27 mouse cellular contexts compared by ENCODE assay signal in the genomic region with DNA sequence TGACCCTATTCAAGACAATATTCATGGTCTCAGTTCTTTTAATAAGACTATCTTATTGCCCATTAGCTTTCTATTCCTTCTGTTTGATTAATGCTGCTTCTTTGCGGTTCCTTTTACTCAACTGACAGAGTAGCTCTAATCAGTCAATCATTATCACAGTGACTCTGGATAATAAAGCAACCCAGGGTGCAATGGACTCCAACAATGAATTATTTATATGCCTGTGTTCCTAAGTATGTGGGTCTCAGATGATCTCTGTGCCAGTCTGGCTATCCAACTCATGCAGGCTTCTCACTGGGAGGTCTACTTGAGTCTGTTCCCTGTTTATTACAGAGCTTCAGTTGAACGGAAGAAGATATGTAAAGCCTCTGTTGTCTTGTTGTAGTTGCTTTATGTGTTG.
A peak's percentile ranks its signal among the peaks of the same experiment; 100 is the strongest.
DNase-seq lines count a peak whose midpoint lies in the region; ATAC-seq lines count a peak whose summit lies in the region.
"Had no signal": no experiment of that assay in that cellular context is flagged by ENCODE, and none has a peak within 500 bp of the region (broad histone marks: within the 10 kb centered on the region; RNA-seq: fewer than 3 reads in every experiment).

No protein-coding gene starts in this region.

- H3K9ac ChIP-seq in forebrain, embryonic 13.5 days, result no peak overlapping the region
- H3K9ac ChIP-seq in forebrain, embryonic 12.5 days, result no peak overlapping the region
- no peak overlapping the region for H3K9ac ChIP-seq in hindbrain, embryonic 11.5 days (ENCODE audit: low read depth, low read length)
- no peak overlapping the region for H3K9ac ChIP-seq in hindbrain, embryonic 13.5 days
- no peak overlapping the region for H3K9ac ChIP-seq in midbrain, embryonic 12.5 days (replicated peaks)
- H3K9ac ChIP-seq in neural tube, embryonic 14.5 days (replicated peaks; ENCODE audit: low read depth, low read length), result no peak overlapping the region
- H3K9ac ChIP-seq in neural tube, embryonic 15.5 days (replicated peaks), result no peak overlapping the region
- H3K9ac ChIP-seq: embryonic facial prominence, embryonic 12.5 days; forebrain, postnatal 0 days had no signal

- DNase-seq in hindbrain, embryonic 11.5 days (ENCODE audit: low spot score), result no peak
- DNase-seq in midbrain, embryonic 10.5 days (ENCODE audit: low spot score), result no peak
- DNase-seq: adrenal gland, adult 8-10 months; adrenal gland, postnatal 14 days; adrenal gland, postnatal 36 days; B cell, adult 2 months; cerebellum, adult 11 months; cerebellum, adult 18-20 months; cerebellum, adult 8-10 months; cerebellum, adult 9-11 months; cerebellum, postnatal 14 days; cerebellum, postnatal 36 days; embryo, embryonic 11 days; forebrain, postnatal 0 days had no signal

- ATAC-seq in forebrain, embryonic 13.5 days, result peak; percentile 36; the same call in 1 of the 2 replicates
- ATAC-seq in forebrain, embryonic 12.5 days (ENCODE audit: low FRiP score), result no peak
- ATAC-seq in hindbrain, embryonic 11.5 days (ENCODE audit: low FRiP score), result peak; percentile 59; the same call in 1 of the 2 replicates
- no peak for ATAC-seq in hindbrain, embryonic 13.5 days (ENCODE audit: low FRiP score)
- ATAC-seq in midbrain, embryonic 12.5 days (ENCODE audit: low FRiP score, low read depth), result 0 out of 2 replicates have a peak, but pooled peaks have one; percentile 34
- ATAC-seq in neural tube, embryonic 14.5 days (ENCODE audit: low read depth), result peak; percentile 17; the same call in 1 of the 2 replicates
- no peak for ATAC-seq in neural tube, embryonic 15.5 days (ENCODE audit: low FRiP score)
- ATAC-seq: activated CD4-positive, CD25-positive, alpha-beta regulatory T cell, adult 4 months; CD4-positive, CD25-positive, alpha-beta regulatory T cell, adult 4 months; forebrain, postnatal 0 days; Patski had no signal

- H3K36me3 ChIP-seq in forebrain, embryonic 13.5 days (ENCODE audit: poor library complexity, severe bottlenecking), result no peaks in the 10 kb centered on the region
- no peaks in the 10 kb centered on the region for H3K36me3 ChIP-seq in forebrain, embryonic 12.5 days (replicated peaks)
- H3K36me3 ChIP-seq in hindbrain, embryonic 11.5 days (ENCODE audit: control insufficient read depth, insufficient read depth, low read length), result no peaks in the 10 kb centered on the region
- H3K36me3 ChIP-seq in hindbrain, embryonic 13.5 days, result no peaks in the 10 kb centered on the region
- no peaks in the 10 kb centered on the region for H3K36me3 ChIP-seq in midbrain, embryonic 12.5 days
- H3K36me3 ChIP-seq in midbrain, embryonic 10.5 days, result no peaks in the 10 kb centered on the region
- no peaks in the 10 kb centered on the region for H3K36me3 ChIP-seq in neural tube, embryonic 14.5 days (ENCODE audit: control insufficient read depth, insufficient read depth, low read length)
- H3K36me3 ChIP-seq in neural tube, embryonic 15.5 days, result no peaks in the 10 kb centered on the region
- H3K36me3 ChIP-seq: embryonic facial prominence, embryonic 10.5 days; embryonic facial prominence, embryonic 12.5 days; G1E had no signal

- H3K4me1 ChIP-seq in forebrain, embryonic 13.5 days, result no peaks in the 10 kb centered on the region
- no peaks in the 10 kb centered on the region for H3K4me1 ChIP-seq in forebrain, embryonic 12.5 days
- no peaks in the 10 kb centered on the region for H3K4me1 ChIP-seq in hindbrain, embryonic 11.5 days (replicated peaks; ENCODE audit: control insufficient read depth, insufficient read depth, low read length)
- no peaks in the 10 kb centered on the region for H3K4me1 ChIP-seq in hindbrain, embryonic 13.5 days (replicated peaks)
- H3K4me1 ChIP-seq in midbrain, embryonic 12.5 days, result no peaks in the 10 kb centered on the region
- no peaks in the 10 kb centered on the region for H3K4me1 ChIP-seq in midbrain, embryonic 10.5 days
- no peaks in the 10 kb centered on the region for H3K4me1 ChIP-seq in neural tube, embryonic 14.5 days (ENCODE audit: control insufficient read depth, insufficient read depth, low read length)
- no peaks in the 10 kb centered on the region for H3K4me1 ChIP-seq in neural tube, embryonic 15.5 days
- H3K4me1 ChIP-seq: embryonic facial prominence, embryonic 10.5 days; embryonic facial prominence, embryonic 12.5 days had no signal

- H3K4me2 ChIP-seq in forebrain, embryonic 13.5 days, result no peak overlapping the region
- H3K4me2 ChIP-seq in forebrain, embryonic 12.5 days, result no peak overlapping the region
- no peak overlapping the region for H3K4me2 ChIP-seq in hindbrain, embryonic 11.5 days (replicated peaks; ENCODE audit: low read depth, low read length)
- H3K4me2 ChIP-seq in hindbrain, embryonic 13.5 days, result no peak overlapping the region
- no peak overlapping the region for H3K4me2 ChIP-seq in midbrain, embryonic 12.5 days (replicated peaks)
- no peak overlapping the region for H3K4me2 ChIP-seq in neural tube, embryonic 14.5 days (ENCODE audit: low read depth, low read length)
- no peak overlapping the region for H3K4me2 ChIP-seq in neural tube, embryonic 15.5 days
- H3K4me2 ChIP-seq: embryonic facial prominence, embryonic 12.5 days had no signal

- no peaks in the 10 kb centered on the region for H3K9me3 ChIP-seq in forebrain, embryonic 13.5 days (replicated peaks)
- no peaks in the 10 kb centered on the region for H3K9me3 ChIP-seq in forebrain, embryonic 12.5 days
- no peaks in the 10 kb centered on the region for H3K9me3 ChIP-seq in hindbrain, embryonic 11.5 days (ENCODE audit: control insufficient read depth, low read length)
- H3K9me3 ChIP-seq in hindbrain, embryonic 13.5 days, result no peaks in the 10 kb centered on the region
- no peaks in the 10 kb centered on the region for H3K9me3 ChIP-seq in midbrain, embryonic 12.5 days
- no peaks in the 10 kb centered on the region for H3K9me3 ChIP-seq in midbrain, embryonic 10.5 days (replicated peaks)
- H3K9me3 ChIP-seq in neural tube, embryonic 14.5 days (ENCODE audit: control insufficient read depth, low read length), result no peaks in the 10 kb centered on the region
- H3K9me3 ChIP-seq in neural tube, embryonic 15.5 days (replicated peaks), result no peaks in the 10 kb centered on the region
- H3K9me3 ChIP-seq: embryonic facial prominence, embryonic 10.5 days; embryonic facial prominence, embryonic 12.5 days had no signal

- WGBS in forebrain, embryonic 13.5 days, result 37% methylated on average over 2 of the region's 2 CpGs
- WGBS in forebrain, embryonic 12.5 days, result 46% methylated on average over 2 of the region's 2 CpGs
- 55% methylated on average over 2 of the region's 2 CpGs for WGBS in hindbrain, embryonic 11.5 days
- 34% methylated on average over 2 of the region's 2 CpGs for WGBS in hindbrain, embryonic 13.5 days
- 60% methylated on average over 2 of the region's 2 CpGs for WGBS in midbrain, embryonic 12.5 days
- 89% methylated on average over 2 of the region's 2 CpGs for WGBS in midbrain, embryonic 10.5 days
- 25% methylated on average over 2 of the region's 2 CpGs for WGBS in neural tube, embryonic 14.5 days
- WGBS in neural tube, embryonic 15.5 days, result 38% methylated on average over 2 of the region's 2 CpGs

- no peaks in the 10 kb centered on the region for H3K27me3 ChIP-seq in forebrain, embryonic 13.5 days
- no peaks in the 10 kb centered on the region for H3K27me3 ChIP-seq in forebrain, embryonic 12.5 days
- H3K27me3 ChIP-seq in hindbrain, embryonic 11.5 days (ENCODE audit: control insufficient read depth, insufficient read depth, low read length), result no peaks in the 10 kb centered on the region
- H3K27me3 ChIP-seq in hindbrain, embryonic 13.5 days, result no peaks in the 10 kb centered on the region
- H3K27me3 ChIP-seq in midbrain, embryonic 12.5 days, result no peaks in the 10 kb centered on the region
- H3K27me3 ChIP-seq in midbrain, embryonic 10.5 days (ENCODE audit: low read depth, poor library complexity, severe bottlenecking), result no peaks in the 10 kb centered on the region
- no peaks in the 10 kb centered on the region for H3K27me3 ChIP-seq in neural tube, embryonic 14.5 days (ENCODE audit: control insufficient read depth, insufficient read depth, low read length)
- no peaks in the 10 kb centered on the region for H3K27me3 ChIP-seq in neural tube, embryonic 15.5 days (replicated peaks)
- H3K27me3 ChIP-seq: CH12.LX; embryonic facial prominence, embryonic 12.5 days; Patski had no signal

- H3K4me3 ChIP-seq in forebrain, embryonic 13.5 days, result no peak overlapping the region
- no peak overlapping the region for H3K4me3 ChIP-seq in forebrain, embryonic 12.5 days (replicated peaks)
- no peak overlapping the region for H3K4me3 ChIP-seq in hindbrain, embryonic 11.5 days (ENCODE audit: low read depth, low read length)
- H3K4me3 ChIP-seq in hindbrain, embryonic 13.5 days, result no peak overlapping the region
- H3K4me3 ChIP-seq in midbrain, embryonic 12.5 days, result no peak overlapping the region
- no peak overlapping the region for H3K4me3 ChIP-seq in midbrain, embryonic 10.5 days
- H3K4me3 ChIP-seq in neural tube, embryonic 14.5 days (ENCODE audit: low read depth, low read length), result no peak overlapping the region
- H3K4me3 ChIP-seq in neural tube, embryonic 15.5 days (replicated peaks), result no peak overlapping the region
- H3K4me3 ChIP-seq: embryonic facial prominence, embryonic 10.5 days; embryonic facial prominence, embryonic 12.5 days had no signal

- no peak overlapping the region for H3K27ac ChIP-seq in forebrain, embryonic 13.5 days
- no peak overlapping the region for H3K27ac ChIP-seq in forebrain, embryonic 12.5 days
- H3K27ac ChIP-seq in hindbrain, embryonic 11.5 days (ENCODE audit: low read depth, low read length), result no peak overlapping the region
- no peak overlapping the region for H3K27ac ChIP-seq in hindbrain, embryonic 13.5 days
- H3K27ac ChIP-seq in midbrain, embryonic 12.5 days (replicated peaks), result no peak overlapping the region
- H3K27ac ChIP-seq in midbrain, embryonic 10.5 days (replicated peaks), result no peak overlapping the region
- H3K27ac ChIP-seq in neural tube, embryonic 14.5 days (ENCODE audit: low read depth, low read length), result no peak overlapping the region
- no peak overlapping the region for H3K27ac ChIP-seq in neural tube, embryonic 15.5 days (replicated peaks)
- H3K27ac ChIP-seq: embryonic facial prominence, embryonic 10.5 days; embryonic facial prominence, embryonic 12.5 days had no signal

Comparison
In these comparisons a context has a peak if more than half of its experiments do, and no peak if none do; other contexts are left out.
1. ATAC-seq: peak in forebrain, embryonic 13.5 days (single experiment), hindbrain, embryonic 11.5 days (single experiment), midbrain, embryonic 12.5 days (single experiment) and neural tube, embryonic 14.5 days (single experiment); none in forebrain, embryonic 12.5 days (single experiment), hindbrain, embryonic 13.5 days (single experiment) and neural tube, embryonic 15.5 days (single experiment).